Mouse (Mus musculus) hindbrain, embryonic 16.5 days (tissue): ENCODE measurements around the gene Narfl. TPM values are rescaled to one million over a fixed set of nuclear protein-coding genes. Genes with fewer than 3 reads are reported as not detected.

Source experiments
- ATAC-seq: fragments of 200-750 bp; cut with Nextera tagmentation; 2 replicates; pipeline ENCODE4 v1.8.0; 2017; ENCODE audit warnings: moderate TSS enrichment, moderate library complexity
- H3K27ac ChIP-seq: fragments of 300-500 bp; sonication (generic); 2 replicates; pipeline ENCODE4 v1.5.1; 2014; ENCODE audit warnings: low read depth, mild to moderate bottlenecking, control low read depth, low read length, moderate library complexity
- H3K27me3 ChIP-seq: fragments of 300-500 bp; sonication (generic); replicated peaks from 2 replicates; pipeline ENCODE4 v1.6.1; 2014; ENCODE audit warnings: low read length; ENCODE audit not compliant: control insufficient read depth, insufficient read depth
- H3K36me3 ChIP-seq: fragments of 300-500 bp; sonication (generic); 2 replicates; pipeline ENCODE4 v1.6.1; 2014; ENCODE audit warnings: mild to moderate bottlenecking, low read length, moderate library complexity, mixed read lengths; ENCODE audit not compliant: control insufficient read depth, insufficient read depth
- H3K4me1 ChIP-seq: fragments of 300-500 bp; sonication (generic); 2 replicates; pipeline ENCODE4 v1.6.1; 2014; ENCODE audit warnings: low read depth, low read length; ENCODE audit not compliant: control insufficient read depth, insufficient read depth
- H3K4me2 ChIP-seq: fragments of 300-500 bp; sonication (generic); 2 replicates; pipeline ENCODE4 v1.6.1; 2014; ENCODE audit warnings: mild to moderate bottlenecking, low read length, control low read depth, moderate library complexity
- H3K4me3 ChIP-seq: fragments of 300-500 bp; sonication (generic); 2 replicates; pipeline ENCODE4 v1.5.1; 2014; ENCODE audit warnings: mild to moderate bottlenecking, low read length, control low read depth, moderate library complexity
- H3K9ac ChIP-seq: fragments of 300-500 bp; sonication (generic); 2 replicates; pipeline ENCODE4 v1.6.1; 2014; ENCODE audit warnings: low read depth, mild to moderate bottlenecking, control low read depth, low read length, moderate library complexity
- H3K9me3 ChIP-seq: fragments of 300-500 bp; sonication (generic); 2 replicates; pipeline ENCODE4 v1.6.1; 2014; ENCODE audit warnings: mild to moderate bottlenecking, low read length, moderate library complexity; ENCODE audit not compliant: control insufficient read depth
- WGBS: fragments of 180-500 bp; shearing (Covaris S2); extraction: QIAGEN DNeasy Blood & Tissue Kit; methylation state at CpG from one replicate; pipeline ENCODE4 v1.1.7; 2014; 5-methylcytosine and 5-hydroxymethylcytosine counted together
- polyA plus RNA-seq: library from polyadenylated mRNA; unstranded; fragments of >200 nt; fragmentation: Nextera tagmentation; extraction: Ambion mirVana; gene quantifications from 2 replicates; pipeline ENCODE4 v1.2.1, GENCODE M21; 2015

The Narfl gene
- polyA plus RNA-seq, 1 experiment from 2014 or later: 30.4 TPM

DNA sequence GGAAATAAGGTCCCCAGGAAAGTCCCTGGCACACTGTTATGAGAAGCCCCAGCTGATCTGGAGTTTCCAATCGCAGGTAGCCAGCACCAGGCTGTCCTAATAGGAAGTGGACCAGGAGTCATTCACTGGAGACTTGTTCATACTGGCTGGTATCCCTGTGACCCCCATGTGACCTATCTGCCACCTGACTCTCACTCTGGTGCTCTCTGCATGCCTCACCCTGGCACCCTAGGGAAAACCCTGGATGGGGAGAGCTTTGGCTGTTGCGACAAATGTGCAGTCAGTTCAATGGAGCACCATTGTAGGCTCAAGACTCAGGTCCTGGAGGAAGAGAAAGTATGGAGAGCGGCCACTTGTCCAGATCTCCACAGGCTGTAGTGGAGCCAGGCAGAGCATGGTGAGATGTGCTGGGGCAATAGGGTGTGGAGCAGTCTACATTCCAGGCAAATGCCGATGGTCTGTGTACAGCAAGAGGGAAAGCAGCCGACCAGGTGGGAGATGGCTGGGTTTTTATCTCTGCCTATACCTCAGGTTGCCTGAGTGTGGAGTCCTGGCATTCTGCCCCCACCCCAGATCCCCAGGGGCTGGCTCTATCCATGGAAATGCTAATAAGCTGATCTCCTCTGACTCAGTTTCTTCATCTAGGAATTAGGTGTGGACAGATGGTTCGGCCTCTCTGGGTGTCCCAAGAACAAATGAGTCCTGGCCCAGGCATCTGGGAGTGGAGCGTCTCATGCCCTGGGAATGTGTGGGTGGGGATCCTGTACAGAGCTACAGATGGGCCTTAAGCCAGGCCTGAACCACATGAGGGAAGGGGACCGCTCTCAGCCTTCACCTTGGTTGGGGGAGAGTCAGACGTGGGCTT lies 17.0 kb upstream of the Narfl start:
- no peaks in the 10 kb centered on the region for H3K27me3 ChIP-seq
- 81% methylated on average over 9 of the region's 9 CpGs for WGBS
- H3K4me1 ChIP-seq: no peaks in the 10 kb centered on the region; the same call in 1 of the 2 replicates
- ATAC-seq: no peak
- H3K9me3 ChIP-seq: no peaks in the 10 kb centered on the region
- H3K36me3 ChIP-seq: no peaks in the 10 kb centered on the region
- H3K27ac ChIP-seq: no peak overlapping the region
- H3K9ac ChIP-seq: no peak overlapping the region
- H3K4me3 ChIP-seq: no peak overlapping the region
- H3K4me2 ChIP-seq: no peak overlapping the region

DNA sequence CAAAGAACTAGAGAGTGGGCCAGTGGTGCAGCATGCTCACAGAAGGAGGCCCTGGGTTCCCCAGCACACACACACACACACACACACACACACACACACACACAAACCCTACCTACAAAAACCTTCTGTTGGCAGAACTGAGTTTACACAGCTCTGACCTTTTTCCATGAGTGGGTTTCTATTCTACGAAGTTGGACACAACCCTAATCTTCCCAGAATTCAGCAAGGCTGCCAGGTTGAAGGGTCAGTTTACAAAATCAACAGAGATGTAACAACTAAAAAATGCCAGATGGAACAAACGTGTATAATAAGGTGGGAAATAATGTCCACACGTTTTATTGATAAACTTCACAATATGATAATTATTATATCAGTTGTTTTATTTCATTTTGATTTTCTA lies 15.9 kb upstream of the Narfl start:
- Histone ChIP-seq H3K9ac (no peak overlapping the region), H3K4me2 (no peak overlapping the region), H3K36me3 (no peaks in the 10 kb centered on the region), H3K4me1 (no peaks in the 10 kb centered on the region), H3K27ac (no peak overlapping the region), H3K9me3 (no peaks in the 10 kb centered on the region), H3K27me3 (no peaks in the 10 kb centered on the region), H3K4me3 (no peak overlapping the region)
- no peak for ATAC-seq
- 80% methylated on average over 3 of the region's 3 CpGs for WGBS

DNA sequence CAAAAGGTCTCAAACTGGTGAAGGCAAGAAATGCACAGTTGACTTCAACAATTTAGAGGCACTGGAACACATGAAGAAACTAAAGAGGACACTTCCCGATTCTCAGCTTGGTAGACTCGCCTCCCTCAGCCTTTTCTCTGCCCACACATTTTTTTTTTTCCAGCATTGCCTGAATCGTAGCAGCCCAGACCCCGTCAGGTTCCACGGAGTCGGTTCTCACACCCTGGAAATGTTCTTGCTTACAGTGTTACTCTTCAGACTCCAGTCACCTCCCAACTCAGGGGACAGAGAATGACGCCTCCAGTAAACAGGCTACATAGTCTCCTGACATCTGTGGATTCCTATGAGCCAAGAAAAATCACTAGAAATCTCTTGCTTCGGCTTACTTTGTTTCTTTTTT lies 13.4 kb upstream of the Narfl start:
- H3K9me3 ChIP-seq: no peaks in the 10 kb centered on the region
- H3K4me1 ChIP-seq: no peaks in the 10 kb centered on the region
- no peaks in the 10 kb centered on the region for H3K27me3 ChIP-seq
- WGBS: 80% methylated on average over 8 of the region's 8 CpGs
- H3K27ac ChIP-seq: no peak overlapping the region
- no peak overlapping the region for H3K4me3 ChIP-seq
- no peak overlapping the region for H3K9ac ChIP-seq
- ATAC-seq: no peak
- H3K4me2 ChIP-seq: no peak overlapping the region
- H3K36me3 ChIP-seq: no peaks in the 10 kb centered on the region

- WGBS: 35% methylated on average over 4 of the region's 4 CpGs
- Histone ChIP-seq H3K4me1 (no peaks in the 10 kb centered on the region), H3K27ac (no peak overlapping the region), H3K9ac (no peak overlapping the region), H3K27me3 (no peaks in the 10 kb centered on the region), H3K36me3 (no peaks in the 10 kb centered on the region), H3K9me3 (no peaks in the 10 kb centered on the region), H3K4me2 (no peak overlapping the region), H3K4me3 (no peak overlapping the region)
- no peak for ATAC-seq
Measured at GRCm38 (mm10) chr17:25761561-25761970, 12.0 kb upstream of the Narfl start.

- Histone ChIP-seq H3K4me2 (no peak overlapping the region), H3K27me3 (no peaks in the 10 kb centered on the region; the same call in none of the 2 replicates), H3K36me3 (no peaks in the 10 kb centered on the region), H3K4me3 (no peak overlapping the region), H3K9ac (no peak overlapping the region), H3K27ac (no peak overlapping the region), H3K4me1 (no peaks in the 10 kb centered on the region), H3K9me3 (no peaks in the 10 kb centered on the region)
- ATAC-seq: no peak
- 37% methylated on average over 3 of the region's 3 CpGs for WGBS
Measured at GRCm38 (mm10) chr17:25762591-25762990, 11.0 kb upstream of the Narfl start.

GRCm38 (mm10) chr17:25765886-25766285 lies 7.7 kb upstream of the Narfl start:
- ATAC-seq: no peak

GRCm38 (mm10) chr17:25769331-25769730 lies 4.2 kb upstream of the Narfl start:
- ATAC-seq: no peak
- no peak overlapping the region for H3K4me2 ChIP-seq
- H3K36me3 ChIP-seq: no peaks in the 10 kb centered on the region
- no peak overlapping the region for H3K27ac ChIP-seq
- no peak overlapping the region for H3K4me3 ChIP-seq
- H3K9me3 ChIP-seq: no peaks in the 10 kb centered on the region
- no peak overlapping the region for H3K9ac ChIP-seq
- H3K4me1 ChIP-seq: peaks cover 4% of the 10 kb centered on the region
- WGBS: 44% methylated on average over 9 of the region's 9 CpGs
- H3K27me3 ChIP-seq: no peaks in the 10 kb centered on the region; the same call in none of the 2 replicates

More at GRCm38 (mm10) chr17:25765886-25766285, 7.7 kb upstream of the Narfl start:
- Histone ChIP-seq H3K4me3 (no peak overlapping the region), H3K9me3 (no peaks in the 10 kb centered on the region), H3K27me3 (no peaks in the 10 kb centered on the region; the same call in none of the 2 replicates), H3K27ac (no peak overlapping the region), H3K9ac (no peak overlapping the region), H3K36me3 (no peaks in the 10 kb centered on the region), H3K4me1 (no peaks in the 10 kb centered on the region), H3K4me2 (no peak overlapping the region)
- WGBS: 28% methylated on average over 5 of the region's 5 CpGs

- Histone ChIP-seq H3K27me3 (no peaks in the 10 kb centered on the region), H3K9me3 (no peaks in the 10 kb centered on the region), H3K9ac (no peak overlapping the region), H3K4me2 (no peak overlapping the region), H3K27ac (no peak overlapping the region), H3K4me1 (peaks cover 7% of the 10 kb centered on the region), H3K4me3 (no peak overlapping the region), H3K36me3 (peaks cover 8% of the 10 kb centered on the region; the same call in 1 of the 2 replicates)
- ATAC-seq: no peak
- 84% methylated on average over 10 of the region's 10 CpGs for WGBS
Measured at GRCm38 (mm10) chr17:25775318-25776062, 1.9 kb downstream of the Narfl start.

DNA sequence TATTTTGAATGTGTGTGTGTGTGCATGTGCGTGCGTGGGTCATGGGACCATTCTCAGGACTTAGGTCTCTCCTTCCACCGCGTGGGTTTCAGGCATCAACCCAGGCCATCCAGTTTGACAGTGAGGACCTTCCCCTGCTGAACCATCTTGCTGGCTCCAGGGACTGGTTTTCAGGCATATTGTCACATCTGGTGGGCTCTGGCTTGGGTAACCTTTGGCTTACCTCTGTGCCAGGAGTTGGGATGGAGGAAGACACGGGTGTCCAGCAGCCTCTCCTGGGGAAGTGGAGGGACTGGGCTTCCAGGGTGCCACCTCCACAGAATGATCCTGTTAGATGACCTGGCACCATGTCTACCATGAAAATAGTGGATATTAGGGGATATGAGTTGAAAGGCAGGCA lies 4.4 kb downstream of the Narfl start:
- ATAC-seq: no peak
- no peak overlapping the region for H3K4me2 ChIP-seq
- H3K27ac ChIP-seq: no peak overlapping the region
- H3K9ac ChIP-seq: no peak overlapping the region
- no peaks in the 10 kb centered on the region for H3K9me3 ChIP-seq
- peaks cover 22% of the 10 kb centered on the region for H3K36me3 ChIP-seq
- no peaks in the 10 kb centered on the region for H3K27me3 ChIP-seq
- 94% methylated on average over 5 of the region's 5 CpGs for WGBS
- H3K4me3 ChIP-seq: no peak overlapping the region
- H3K4me1 ChIP-seq: peaks cover 11% of the 10 kb centered on the region
